Mouse (Mus musculus): ENCODE data around the gene Ralgps1.

GRCm38 (mm10) chr2:33290491-33290890, 80.8 kb downstream of the Ralgps1 start:
- TF ChIP-seq POLR2A (IDR thresholded peaks at IDR 0.05; ENCODE audit: low read depth, low read length), result no peak
- TF ChIP-seq CTCF (IDR thresholded peaks at IDR 0.05; ENCODE audit: extremely low read depth, insufficient read depth, insufficient read length, insufficient replicate concordance), result no peak

Measured in spleen, adult 2 months (tissue).